In the genomic region with DNA sequence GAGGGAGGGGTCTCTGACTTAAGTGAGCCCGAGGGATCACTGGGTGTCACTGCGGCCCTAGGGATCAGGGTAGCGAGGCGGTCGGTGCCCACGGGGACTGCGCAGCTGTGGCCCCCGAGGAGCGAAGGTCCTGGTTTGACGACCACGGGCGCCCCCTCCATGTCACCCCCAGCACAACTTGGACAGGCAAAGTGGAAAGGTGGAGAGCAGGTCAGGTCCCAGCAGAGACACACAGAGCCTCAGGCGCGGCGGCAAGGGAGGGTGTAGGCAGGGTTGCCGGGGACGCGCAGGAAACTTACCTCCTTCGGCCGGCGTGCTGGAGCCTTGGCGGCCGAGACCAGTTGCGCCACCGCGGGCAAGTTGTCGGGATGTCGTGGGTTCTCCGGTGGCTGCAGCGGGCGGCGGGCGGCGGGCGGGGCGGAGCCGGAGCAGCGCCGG, we compare ENCODE assay signal across 8 mouse cellular contexts. TPM values are rescaled to one million over a fixed set of nuclear protein-coding genes. Genes with fewer than 3 reads are reported as not detected.
A peak's percentile ranks its signal among the peaks of the same experiment; 100 is the strongest.
DNase-seq lines count a peak whose midpoint lies in the region; ATAC-seq lines count a peak whose summit lies in the region.

Gene Pip5k1b, minus strand, starts transcription at position 407 of the 438 bp plus-strand sequence.

- peak; percentile 55; the same call in 1 of the 2 replicates for ATAC-seq in embryonic facial prominence, embryonic 12.5 days (ENCODE audit: insufficient number of reproducible peaks, insufficient read depth, low FRiP score, low TSS enrichment)
- ATAC-seq in monocyte, adult 5-6 weeks (replicated peaks; ENCODE audit: insufficient number of reproducible peaks, low FRiP score, low TSS enrichment, poor library complexity, severe bottlenecking), result 0 out of 2 replicates have a peak, but pooled peaks have one; percentile 21
- ATAC-seq in stomach, embryonic 16.5 days (ENCODE audit: insufficient read depth, low FRiP score), result peak; percentile 56

- H3K27me3 ChIP-seq in embryonic facial prominence, embryonic 12.5 days, result peaks cover 19% of the 10 kb centered on the region
- H3K27me3 ChIP-seq in stomach, embryonic 16.5 days (ENCODE audit: control insufficient read depth, insufficient read depth, low read length), result peaks cover 14% of the 10 kb centered on the region

- H3K4me1 ChIP-seq in embryonic facial prominence, embryonic 12.5 days, result peaks cover 26% of the 10 kb centered on the region
- peaks cover 8% of the 10 kb centered on the region for H3K4me1 ChIP-seq in stomach, embryonic 16.5 days (ENCODE audit: control insufficient read depth, insufficient read depth, low read length)

- no peaks in the 10 kb centered on the region for H3K36me3 ChIP-seq in embryonic facial prominence, embryonic 12.5 days
- H3K36me3 ChIP-seq in stomach, embryonic 16.5 days (ENCODE audit: control insufficient read depth, insufficient read depth, low read length), result no peaks in the 10 kb centered on the region

- peak within 1 kb of the TSS; percentile 66 for H3K9ac ChIP-seq in embryonic facial prominence, embryonic 12.5 days
- H3K9ac ChIP-seq in stomach, embryonic 16.5 days (ENCODE audit: low read length), result peak within 1 kb of the TSS; percentile 82

- under 1% methylated on average over 32 of the region's 39 CpGs for WGBS in embryonic facial prominence, embryonic 12.5 days
- WGBS in stomach, embryonic 16.5 days, result under 1% methylated on average over 26 of the region's 39 CpGs

- H3K9me3 ChIP-seq in embryonic facial prominence, embryonic 12.5 days, result no peaks in the 10 kb centered on the region
- H3K9me3 ChIP-seq in stomach, embryonic 16.5 days (replicated peaks; ENCODE audit: control insufficient read depth, low read length), result no peaks in the 10 kb centered on the region

- DNase-seq in 416B (ENCODE audit: low read depth) (peak; percentile 64), liver (peak; percentile 75)
- DNase-seq in adrenal gland, postnatal 25 days, result peak; percentile 64
- DNase-seq in heart, adult 8-10 months (ENCODE audit: low spot score), result no peak
- peak; percentile 18 to 36 for DNase-seq in kidney, adult 8-10 months

- H3K4me2 ChIP-seq in embryonic facial prominence, embryonic 12.5 days (replicated peaks), result peak within 1 kb of the TSS; percentile 98
- H3K4me2 ChIP-seq in stomach, embryonic 16.5 days (ENCODE audit: low read depth, low read length), result peak within 1 kb of the TSS; percentile 91

- peak within 1 kb of the TSS; percentile 82 for H3K4me3 ChIP-seq in embryonic facial prominence, embryonic 12.5 days
- peak within 1 kb of the TSS; percentile 80 for H3K4me3 ChIP-seq in stomach, embryonic 16.5 days (replicated peaks; ENCODE audit: low read length)

- H3K27ac ChIP-seq in embryonic facial prominence, embryonic 12.5 days, result 0 out of 2 replicates have a peak within 1 kb of the TSS, but pooled peaks have one; percentile 6
- peak within 1 kb of the TSS; percentile 64 for H3K27ac ChIP-seq in stomach, embryonic 16.5 days (ENCODE audit: low read length)

RNA-seq across cellular contexts. Expression of gene Pip5k1b, which starts in this region (rescaled TPM):
- total RNA-seq in adrenal gland, postnatal 25 days (2021), result 31.2 and 31.4 TPM in 2 replicates
- 1.9 and 2.0 TPM in 2 replicates for polyA plus RNA-seq in embryonic facial prominence, embryonic 12.5 days (2016; fragmentation: Nextera tagmentation; extraction: Ambion mirVana)
- 10 to 100 TPM; 20.2 to 23.1 (median 21.5) TPM for total RNA-seq in heart, adult 8-10 months (2022)
- total RNA-seq in monocyte, adult 5-6 weeks (2017), result 1.5 to 5.6 TPM (median 3.0 TPM) in 3 replicates
- 3.8 and 4.1 TPM in 2 replicates for polyA plus RNA-seq in stomach, embryonic 16.5 days (2015; fragmentation: Nextera tagmentation; extraction: Ambion mirVana)
